Mouse (Mus musculus): ENCODE measurements around the gene Kdelr3.

Gene Kdelr3

GRCm38 (mm10) chr15:79516171-79517096 lies at the start of gene Kdelr3:
TSS of gene Kdelr3 (plus strand) at chr15:79516411.
- DNase-seq (ENCODE audit: low spot score in 2 of 2), result no peak

GRCm38 (mm10) chr15:79466601-79467286 lies 49.5 kb upstream of the Kdelr3 start:
- DNase-seq (ENCODE audit: low spot score in 2 of 2), result peak; percentile 66 to 85

- no peak for DNase-seq (ENCODE audit: low spot score in 2 of 2)
Observed at GRCm38 (mm10) chr15:79469577-79469976, 46.6 kb upstream of the Kdelr3 start.

GRCm38 (mm10) chr15:79470583-79470982 lies 45.6 kb upstream of the Kdelr3 start:
- no peak for DNase-seq (ENCODE audit: low spot score in 2 of 2)

- DNase-seq (ENCODE audit: low spot score in 2 of 2), result no peak
Observed at GRCm38 (mm10) chr15:79471095-79471494, 45.1 kb upstream of the Kdelr3 start.

GRCm38 (mm10) chr15:79473042-79473441 lies 43.2 kb upstream of the Kdelr3 start:
- no peak for DNase-seq (ENCODE audit: low spot score in 2 of 2)

GRCm38 (mm10) chr15:79473638-79474355 lies 42.4 kb upstream of the Kdelr3 start:
- no peak for DNase-seq (ENCODE audit: low spot score in 2 of 2)

GRCm38 (mm10) chr15:79477227-79477626 lies 39.0 kb upstream of the Kdelr3 start:
- no peak for DNase-seq (ENCODE audit: low spot score in 2 of 2)

- DNase-seq (ENCODE audit: low spot score in 2 of 2), result no peak
Observed at GRCm38 (mm10) chr15:79481181-79481688, 35.0 kb upstream of the Kdelr3 start.

- no peak for DNase-seq (ENCODE audit: low spot score in 2 of 2)
Observed at GRCm38 (mm10) chr15:79489463-79489862, 26.7 kb upstream of the Kdelr3 start.

- DNase-seq (ENCODE audit: low spot score in 2 of 2), result no peak
Observed at GRCm38 (mm10) chr15:79493527-79493926, 22.7 kb upstream of the Kdelr3 start.

- no peak for DNase-seq (ENCODE audit: low spot score in 2 of 2)
Observed at GRCm38 (mm10) chr15:79500110-79500509, 16.1 kb upstream of the Kdelr3 start.

- peak; percentile 57 to 64 for DNase-seq (ENCODE audit: low spot score in 2 of 2)
Observed at GRCm38 (mm10) chr15:79502891-79503341, 13.3 kb upstream of the Kdelr3 start.

GRCm38 (mm10) chr15:79503438-79503837 lies 12.8 kb upstream of the Kdelr3 start:
- no peak for DNase-seq (ENCODE audit: low spot score in 2 of 2)

GRCm38 (mm10) chr15:79504707-79505452 lies 11.3 kb upstream of the Kdelr3 start, which contains the start of gene Kcnj4:
TSS of gene Kcnj4 (minus strand) at chr15:79505241.
- DNase-seq (ENCODE audit: low spot score in 2 of 2), result no peak

GRCm38 (mm10) chr15:79505616-79506283 lies 10.5 kb upstream of the Kdelr3 start:
- DNase-seq (ENCODE audit: low spot score in 2 of 2), result peak; percentile 57 to 65

GRCm38 (mm10) chr15:79506460-79506859 lies 9.8 kb upstream of the Kdelr3 start:
- DNase-seq (ENCODE audit: low spot score in 2 of 2), result no peak

GRCm38 (mm10) chr15:79507055-79507828 lies 9.0 kb upstream of the Kdelr3 start:
- DNase-seq (ENCODE audit: low spot score in 2 of 2), result no peak

GRCm38 (mm10) chr15:79509998-79510397 lies 6.2 kb upstream of the Kdelr3 start:
- DNase-seq (ENCODE audit: low spot score in 2 of 2), result peak in 1 of 2 experiments; percentile 60

GRCm38 (mm10) chr15:79510425-79510824 lies 5.8 kb upstream of the Kdelr3 start:
- DNase-seq (ENCODE audit: low spot score in 2 of 2), result no peak
